Mouse (Mus musculus) gastrocnemius, adult 2 months (tissue): ENCODE measurements at regions not wholly inside any gene's neighbourhood (a gene's known extent, or its start where the extent isn't known, plus 50 kb on each side); places are given as distances from the start of the nearest gene placed in this dataset.

Experiments
- DNase-seq: peaks from one replicate; pipeline ENCODE4 v3.0.0; 2022
- H3K27ac ChIP-seq: fragments of 200-600 bp; 2 replicates; pipeline ENCODE4 v1.8.1; 2022; ENCODE audit warnings: mild to moderate bottlenecking
- H3K4me3 ChIP-seq: fragments of 200-600 bp; 2 replicates; pipeline ENCODE4 v1.8.1; 2022; ENCODE audit warnings: mild to moderate bottlenecking, moderate library complexity
- CTCF ChIP-seq: fragments of 200-600 bp; IDR thresholded peaks from 2 replicates; pipeline ENCODE4 v1.8.1; 2022; ENCODE audit warnings: antibody characterized with exemption, mild to moderate bottlenecking, moderate library complexity
- intact Hi-C: fragments of 180-260 bp; cut with DNase I; formaldehyde crosslinking; loops from one replicate; pipeline ENCODE4 v1.15.1; 2025

DNA sequence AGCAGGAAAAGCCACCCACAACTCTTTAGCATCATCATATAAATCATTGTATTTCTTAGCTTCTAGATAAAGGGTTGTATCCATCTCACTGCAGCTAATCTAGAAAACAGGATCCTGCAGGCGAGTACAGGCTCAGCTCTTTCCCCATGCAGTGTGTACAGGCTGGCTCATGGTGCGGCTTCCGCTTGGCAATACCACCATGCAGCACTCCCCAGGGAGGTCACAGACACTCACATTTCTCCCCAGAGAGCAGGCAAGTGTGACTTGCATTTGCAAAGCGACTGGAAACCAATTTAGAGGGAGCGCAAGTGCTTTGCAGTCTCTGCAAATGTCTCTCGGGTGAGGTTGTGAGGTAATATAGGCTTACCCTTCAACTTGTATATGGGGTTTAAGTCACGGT, 69.1 kb upstream of the Zfp366 start:
- DNase-seq = no peak
- no peak for TF ChIP-seq CTCF
- H3K4me3 ChIP-seq = no peak overlapping the region
- intact Hi-C loops = no loop called here
- H3K27ac ChIP-seq = no peak overlapping the region

DNA sequence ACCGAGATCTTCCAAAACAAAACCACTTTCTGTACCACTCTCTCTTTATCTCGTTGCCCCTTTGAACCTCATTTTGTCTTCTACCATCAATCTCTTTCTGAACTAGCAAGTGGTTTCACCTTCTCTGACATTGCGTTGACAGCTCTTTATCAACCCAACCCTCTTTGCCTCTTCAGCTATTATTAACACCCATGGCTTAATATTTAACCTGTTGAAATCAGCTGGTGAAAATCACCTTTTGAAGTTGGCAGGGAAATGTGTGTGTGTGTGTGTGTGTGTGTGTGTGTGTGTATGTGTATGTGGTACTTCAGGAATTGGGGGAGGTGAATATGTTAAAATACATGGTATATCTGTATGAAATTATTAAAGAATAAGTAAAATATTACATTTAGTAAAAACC, 70.1 kb upstream of the Zfp366 start:
- H3K27ac ChIP-seq = no peak overlapping the region

GRCm38 (mm10) chr13:99111736-99112386, 72.8 kb upstream of the Zfp366 start:
- intact Hi-C loops = no loop called here
- no peak for TF ChIP-seq CTCF
- Histone ChIP-seq H3K4me3 (no peak overlapping the region), H3K27ac (no peak overlapping the region)
- DNase-seq = no peak

More for the DNA sequence above, 70.1 kb upstream of the Zfp366 start:
- intact Hi-C loops = no loop called here
- H3K4me3 ChIP-seq = no peak overlapping the region
- TF ChIP-seq CTCF = no peak
- no peak for DNase-seq

DNA sequence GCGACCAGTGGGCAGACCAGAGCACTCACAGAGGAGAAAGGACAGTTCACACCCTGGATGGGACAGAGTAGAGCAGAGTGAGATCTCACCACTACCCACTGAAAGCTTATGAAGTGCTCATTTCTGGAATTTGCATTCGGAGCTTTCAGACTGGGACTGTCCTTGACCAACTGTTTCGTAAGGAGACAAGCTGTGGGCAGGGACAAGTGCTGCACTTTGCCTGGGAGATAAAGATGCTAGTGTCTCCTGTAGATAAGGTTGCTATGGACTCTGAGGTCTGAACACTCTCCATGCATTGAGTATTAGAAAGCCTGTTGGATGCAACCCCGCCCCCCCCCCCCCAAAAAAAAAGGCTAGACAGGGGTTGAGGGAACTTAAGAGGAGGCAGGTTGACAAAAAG, 76.6 kb upstream of the Zfp366 start:
- DNase-seq = no peak
- intact Hi-C loops = no loop called here
- no peak overlapping the region for H3K4me3 ChIP-seq
- no peak overlapping the region for H3K27ac ChIP-seq
- TF ChIP-seq CTCF = no peak

DNA sequence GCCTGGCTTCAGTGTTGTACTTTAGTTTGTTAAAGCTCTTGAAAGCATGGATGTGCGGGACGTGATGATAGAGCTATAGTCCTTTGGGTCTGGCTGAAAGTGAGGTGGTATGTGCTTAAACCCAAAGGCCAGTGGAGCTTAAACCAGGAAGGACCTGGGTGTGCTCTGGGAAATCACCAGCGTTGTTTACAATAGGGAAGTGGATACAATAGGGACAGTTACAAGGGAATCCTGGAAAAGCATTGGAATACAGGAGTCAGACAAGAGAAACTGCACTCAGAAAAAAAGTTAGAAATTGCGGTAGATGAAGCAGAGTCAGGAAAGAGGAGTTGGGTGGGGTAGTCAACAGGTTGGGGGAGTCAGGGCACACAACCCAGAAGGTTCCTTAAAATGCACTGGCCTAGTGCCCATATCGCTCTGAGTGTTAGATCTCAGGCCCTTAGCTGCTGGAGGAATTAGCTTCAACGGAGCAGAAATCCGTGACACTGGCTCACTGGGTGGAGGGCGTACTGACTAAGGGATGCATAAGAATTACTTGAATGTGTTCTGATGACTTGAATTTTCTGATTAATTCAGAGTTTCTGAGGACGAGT, 82.4 kb upstream of the Zfp366 start:
- Histone ChIP-seq H3K27ac (no peak overlapping the region), H3K4me3 (no peak overlapping the region)
- no peak for DNase-seq
- intact Hi-C loops = no loop called here
- TF ChIP-seq CTCF = no peak

DNA sequence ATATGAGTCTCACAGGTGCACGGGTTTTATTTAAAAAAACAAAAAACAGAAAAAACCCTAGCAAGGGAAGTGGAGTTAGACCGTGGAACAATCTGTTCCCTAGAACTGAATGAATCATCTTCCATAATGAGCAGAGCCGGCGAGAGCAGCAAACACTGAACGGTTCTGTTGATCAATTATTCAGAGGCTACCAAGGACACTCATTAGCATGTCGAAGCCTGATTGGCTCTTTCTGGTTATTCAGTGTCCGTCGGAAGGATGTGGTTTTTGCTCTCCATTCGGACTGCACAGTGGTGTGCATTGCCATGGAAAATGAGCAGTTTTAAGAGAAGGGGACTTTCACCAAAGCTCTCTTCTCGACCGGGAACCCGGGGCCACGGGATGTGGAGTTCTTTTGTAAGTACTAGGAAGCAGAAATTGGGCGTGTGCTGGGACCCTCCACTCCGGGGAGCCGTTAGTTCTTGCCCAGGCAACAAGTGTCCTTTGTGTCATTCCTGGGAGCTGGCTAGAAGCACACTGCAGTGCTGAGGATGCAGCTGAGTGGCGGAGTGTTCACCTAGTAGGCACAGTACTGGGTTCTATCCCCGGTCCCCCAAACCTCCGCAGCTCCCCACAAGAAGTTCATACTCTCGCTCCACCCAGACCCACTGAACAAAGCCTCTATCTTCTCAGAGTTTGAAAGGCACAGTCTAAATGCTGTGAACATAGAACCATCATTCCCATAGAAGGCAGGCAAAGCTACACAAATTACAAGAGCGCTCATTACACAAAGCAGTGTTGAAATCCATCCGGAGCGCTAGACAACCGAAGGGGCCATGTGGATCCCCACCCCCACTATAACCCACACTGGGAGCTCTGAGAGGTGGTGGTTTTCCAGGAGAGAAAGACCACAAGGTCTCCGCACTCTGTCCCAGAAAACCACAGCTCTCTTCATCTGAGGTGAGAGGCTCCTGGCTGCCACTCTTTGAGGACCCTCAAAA, 83.9 kb upstream of the Zfp366 start:
- Histone ChIP-seq H3K27ac (peak overlapping the region; percentile 72), H3K4me3 (peak overlapping the region; percentile 43)
- DNase-seq = peak; percentile 47
- TF ChIP-seq CTCF = no peak
- intact Hi-C loops = no loop called here

DNA sequence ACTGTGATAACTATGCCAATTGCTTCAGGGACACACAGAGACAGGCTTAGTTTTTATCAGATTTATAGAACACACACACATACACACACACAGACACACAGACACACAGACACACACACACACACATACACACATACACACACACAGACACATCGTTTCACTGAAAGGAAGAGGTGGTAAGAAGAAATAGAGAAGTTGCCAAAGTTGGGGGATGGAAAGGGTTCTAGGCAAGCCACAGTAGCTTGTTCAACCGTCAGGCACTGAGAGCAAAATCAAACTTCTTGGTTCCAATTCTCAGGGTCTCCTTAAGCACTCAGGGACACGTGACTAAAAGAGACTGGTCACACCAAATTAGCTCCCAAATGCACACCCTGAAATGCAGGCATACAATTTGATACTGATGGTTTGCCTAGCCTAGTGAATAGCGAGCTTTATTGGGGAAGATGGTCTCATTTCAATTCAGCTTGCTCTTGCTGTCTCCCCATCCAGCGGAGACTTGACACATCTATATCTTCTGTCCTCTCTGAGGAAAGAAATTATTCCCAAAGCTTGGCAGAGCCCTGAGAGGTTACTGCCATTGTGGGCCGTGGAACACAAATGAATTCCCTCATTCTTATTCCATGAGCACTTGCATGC, 84.7 kb upstream of the Zfp366 start:
- intact Hi-C loops = loop anchor here (10.0 kb wide), 1 partner anchor 175 kb away; the partner anchor contains the start of gene Tnpo1
- peak overlapping the region; percentile 72 for H3K27ac ChIP-seq
- peak overlapping the region; percentile 43 for H3K4me3 ChIP-seq
- no peak for TF ChIP-seq CTCF
- DNase-seq = no peak

DNA sequence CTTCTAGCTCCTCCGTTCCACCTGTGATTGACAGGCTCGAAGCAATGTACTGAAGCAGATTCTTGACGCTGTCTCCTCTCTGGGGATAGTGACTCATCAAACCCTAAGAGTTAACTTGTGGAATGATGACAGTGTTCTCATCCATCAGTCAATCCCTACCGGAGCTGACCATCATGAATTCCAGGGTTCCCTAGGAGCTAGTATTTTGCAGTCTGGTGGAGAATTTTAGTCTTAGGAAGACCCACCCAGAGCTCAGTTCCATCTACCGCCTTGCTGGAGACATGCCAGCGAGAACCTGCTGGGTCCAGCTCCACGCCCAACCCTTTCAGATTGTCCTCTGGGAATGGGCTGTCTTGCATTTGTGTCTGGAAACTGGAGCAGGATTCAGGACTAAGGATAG, 85.4 kb upstream of the Zfp366 start:
- peak; percentile 64 for DNase-seq
- H3K4me3 ChIP-seq = no peak overlapping the region
- TF ChIP-seq CTCF = no peak
- intact Hi-C loops = loop anchor here (10.0 kb wide), 1 partner anchor 174 kb away; the partner anchor contains the start of gene Tnpo1
- peak overlapping the region; percentile 49 for H3K27ac ChIP-seq

DNA sequence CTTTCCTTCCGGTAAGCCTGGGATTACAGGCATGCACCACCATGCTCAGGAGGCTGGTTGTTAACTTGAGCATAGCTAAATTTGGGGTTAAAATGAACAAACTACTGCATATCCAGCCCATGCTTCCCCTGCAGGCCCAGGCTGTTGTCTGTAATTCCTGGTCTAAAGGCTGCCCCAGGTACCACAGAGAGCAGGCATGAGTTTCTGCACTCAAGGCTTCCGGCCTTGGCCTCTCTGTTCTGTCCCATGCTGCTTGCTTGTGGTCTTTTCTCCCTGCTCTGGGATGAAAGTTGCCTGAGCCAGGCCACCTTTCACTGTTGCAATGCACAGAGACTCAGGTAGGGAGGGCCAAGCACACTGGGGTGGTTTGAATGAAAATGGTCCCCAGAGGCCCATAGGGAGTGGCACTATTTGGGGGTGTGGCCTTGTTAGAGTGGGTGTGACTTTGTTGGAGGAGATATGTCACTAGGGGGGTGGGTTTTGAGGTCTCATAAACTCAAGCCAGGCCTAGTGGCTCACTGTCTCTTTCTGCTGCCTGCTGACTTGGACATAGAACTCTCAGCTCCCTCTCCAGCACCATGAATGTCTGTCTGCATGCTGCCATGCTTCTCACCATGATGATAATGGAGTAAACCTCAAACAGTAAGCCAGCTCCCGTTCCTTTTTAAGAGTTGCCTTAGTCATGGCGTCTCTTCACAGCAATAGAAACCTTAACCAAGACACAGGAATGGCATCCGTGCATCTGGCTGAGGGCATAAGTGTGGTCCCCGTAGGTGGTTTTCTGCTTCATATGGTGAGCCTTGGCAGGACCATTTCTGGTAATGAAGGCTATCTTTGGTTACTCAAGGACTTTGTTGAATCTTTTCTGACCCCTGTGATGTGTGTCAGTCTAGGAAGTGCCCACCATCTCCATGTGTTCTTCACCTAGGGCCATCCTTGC, 86.7 kb upstream of the Zfp366 start:
- DNase-seq = no peak
- Histone ChIP-seq H3K4me3 (no peak overlapping the region), H3K27ac (no peak overlapping the region)
- TF ChIP-seq CTCF = no peak
- intact Hi-C loops = loop anchor here (10.0 kb wide), 1 partner anchor 173 kb away; the partner anchor contains the start of gene Tnpo1

- no peak for DNase-seq
- no peak for TF ChIP-seq CTCF
- intact Hi-C loops = loop anchor here (10.0 kb wide), 1 partner anchor 172 kb away; the partner anchor contains the start of gene Tnpo1
These were observed 87.8 kb upstream of the Zfp366 start for GRCm38 (mm10) chr13:99096837-99097236.

GRCm38 (mm10) chr13:99095006-99095405, 89.6 kb upstream of the Zfp366 start:
- DNase-seq = no peak
- Histone ChIP-seq H3K27ac (no peak overlapping the region), H3K4me3 (no peak overlapping the region)
- intact Hi-C loops = loop anchor here (10.0 kb wide), 1 partner anchor 170 kb away; the partner anchor contains the start of gene Tnpo1
- no peak for TF ChIP-seq CTCF

More at GRCm38 (mm10) chr13:99096837-99097236, 87.8 kb upstream of the Zfp366 start:
- no peak overlapping the region for H3K4me3 ChIP-seq
- H3K27ac ChIP-seq = no peak overlapping the region
